Mouse (Mus musculus) gastrocnemius, adult 2 months (tissue): ENCODE measurements around the gene Gria3. TPM values are rescaled to one million over a fixed set of nuclear protein-coding genes. Genes with fewer than 3 reads are reported as not detected.

Experiments
- DNase-seq: peaks from one replicate; pipeline ENCODE4 v3.0.0; 2022
- H3K27ac ChIP-seq: fragments of 200-600 bp; 2 replicates; pipeline ENCODE4 v1.8.1; 2022; ENCODE audit warnings: mild to moderate bottlenecking
- H3K4me3 ChIP-seq: fragments of 200-600 bp; 2 replicates; pipeline ENCODE4 v1.8.1; 2022; ENCODE audit warnings: mild to moderate bottlenecking, moderate library complexity
- CTCF ChIP-seq: fragments of 200-600 bp; IDR thresholded peaks from 2 replicates; pipeline ENCODE4 v1.8.1; 2022; ENCODE audit warnings: antibody characterized with exemption, mild to moderate bottlenecking, moderate library complexity
- intact Hi-C: fragments of 180-260 bp; cut with DNase I; formaldehyde crosslinking; loops from one replicate; pipeline ENCODE4 v1.15.1; 2025
- total RNA-seq, 2 experiments: library from RNA; stranded (reverse); gene quantifications; 2 replicates each; pipeline ENCODE4 v1.2.3; 2021

Gene Gria3
- total RNA-seq, 2 experiments from 2014 or later: 0.98 to 1.3 TPM

DNA sequence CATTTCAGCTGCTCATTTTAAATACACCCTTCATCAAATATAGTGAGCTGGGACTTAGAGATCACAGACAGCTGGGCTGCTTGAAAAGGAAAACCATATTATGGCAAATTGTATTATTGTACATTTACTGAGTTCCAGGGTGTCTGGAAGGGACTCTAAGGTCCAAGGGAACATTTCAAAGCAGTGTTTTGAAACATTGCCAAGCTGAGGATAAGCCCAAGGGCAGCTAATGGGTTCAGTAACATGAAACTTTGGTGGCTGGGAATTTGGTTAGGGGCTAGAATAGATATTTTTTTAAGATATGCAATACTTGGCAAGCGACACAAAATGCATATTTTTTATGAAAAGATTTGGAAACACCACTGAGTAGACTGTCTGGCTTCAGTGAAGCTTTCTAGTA is 48.2 kb downstream of the Gria3 start:
- no peak for DNase-seq
- no peak for TF ChIP-seq CTCF
- H3K4me3 ChIP-seq: no peak overlapping the region
- no peak overlapping the region for H3K27ac ChIP-seq
- intact Hi-C loops: no loop called here

DNA sequence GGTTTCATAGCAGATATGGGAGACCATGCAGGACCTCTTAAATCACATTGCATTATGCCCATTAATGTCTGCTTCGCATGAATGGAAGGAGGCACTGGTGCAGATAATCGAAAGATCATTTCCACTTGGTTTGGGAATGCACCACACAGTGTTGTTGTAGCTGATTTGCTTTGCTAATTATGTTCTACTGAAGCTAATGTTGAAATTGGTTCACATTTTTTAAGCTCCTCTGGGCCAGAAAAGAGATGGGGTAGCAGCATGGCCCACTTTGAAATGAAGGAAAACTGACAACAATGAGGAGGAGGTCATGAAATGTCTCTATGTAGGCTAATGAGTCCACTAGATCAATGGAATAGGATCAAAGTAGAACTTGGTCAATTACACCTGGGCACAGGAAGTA is 76.8 kb downstream of the Gria3 start:
- Histone ChIP-seq H3K27ac (no peak overlapping the region), H3K4me3 (no peak overlapping the region)
- intact Hi-C loops: no loop called here
- TF ChIP-seq CTCF: no peak
- no peak for DNase-seq

DNA sequence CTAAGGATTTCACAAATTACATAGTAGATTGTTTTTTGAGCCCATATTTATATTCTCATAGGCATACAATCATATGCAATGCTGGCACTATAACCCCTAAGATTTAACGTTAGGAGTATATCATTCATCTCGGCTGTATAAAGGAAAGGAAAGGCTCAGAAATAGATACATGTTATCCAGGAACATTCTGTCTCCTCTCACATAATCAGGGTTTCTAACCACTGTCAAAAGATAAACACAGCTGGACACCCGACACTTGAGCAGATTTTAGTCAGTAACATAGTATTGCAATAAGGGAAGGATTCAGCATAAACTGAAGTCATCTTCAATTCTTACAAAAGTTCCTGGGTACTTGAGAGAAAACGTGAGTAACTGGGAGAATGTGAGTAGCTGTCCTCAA is 95.9 kb downstream of the Gria3 start:
- DNase-seq: no peak
- intact Hi-C loops: no loop called here
- no peak for TF ChIP-seq CTCF
- Histone ChIP-seq H3K27ac (no peak overlapping the region), H3K4me3 (no peak overlapping the region)

DNA sequence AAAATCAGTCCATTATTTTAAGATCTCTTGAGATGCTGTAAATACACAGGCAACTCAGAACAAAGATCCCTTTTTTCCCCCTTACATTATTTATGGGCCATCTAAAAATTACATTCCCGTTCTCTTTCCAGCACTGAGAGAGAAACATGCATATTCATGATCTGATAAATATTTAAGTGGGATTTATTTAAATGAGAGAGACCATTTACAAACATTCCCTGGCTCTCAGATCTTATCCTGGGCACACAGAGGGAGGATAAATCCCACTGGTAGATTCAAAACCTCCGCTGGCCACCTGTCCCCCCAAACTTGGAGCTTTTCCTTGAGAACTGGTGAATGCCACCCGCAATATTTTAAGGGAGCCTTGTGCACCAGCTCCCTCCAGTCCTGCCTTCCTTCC is 104.7 kb downstream of the Gria3 start:
- intact Hi-C loops: no loop called here
- Histone ChIP-seq H3K4me3 (no peak overlapping the region), H3K27ac (no peak overlapping the region)
- no peak for TF ChIP-seq CTCF
- DNase-seq: no peak

DNA sequence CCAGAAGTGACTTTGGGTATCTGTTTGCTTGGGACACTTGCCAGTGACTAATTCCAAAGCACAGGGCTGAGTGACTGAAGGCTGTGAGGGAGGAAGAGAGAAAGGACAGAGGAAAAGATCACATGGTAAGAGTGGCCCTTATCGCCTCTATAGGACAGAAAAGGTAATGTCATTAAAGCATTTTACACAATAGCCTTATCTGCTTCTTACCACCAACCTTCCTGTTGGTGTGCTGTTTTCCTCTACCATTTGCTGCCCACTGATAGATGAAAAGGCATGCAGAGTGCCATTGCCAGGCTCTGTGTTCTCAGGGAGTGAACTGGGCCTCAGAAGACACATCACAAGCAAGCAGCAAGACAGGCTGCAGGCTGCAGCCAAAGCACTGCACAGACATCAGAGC is 107.3 kb downstream of the Gria3 start:
- H3K27ac ChIP-seq: no peak overlapping the region
- H3K4me3 ChIP-seq: no peak overlapping the region
- intact Hi-C loops: no loop called here
- no peak for DNase-seq
- TF ChIP-seq CTCF: no peak

DNA sequence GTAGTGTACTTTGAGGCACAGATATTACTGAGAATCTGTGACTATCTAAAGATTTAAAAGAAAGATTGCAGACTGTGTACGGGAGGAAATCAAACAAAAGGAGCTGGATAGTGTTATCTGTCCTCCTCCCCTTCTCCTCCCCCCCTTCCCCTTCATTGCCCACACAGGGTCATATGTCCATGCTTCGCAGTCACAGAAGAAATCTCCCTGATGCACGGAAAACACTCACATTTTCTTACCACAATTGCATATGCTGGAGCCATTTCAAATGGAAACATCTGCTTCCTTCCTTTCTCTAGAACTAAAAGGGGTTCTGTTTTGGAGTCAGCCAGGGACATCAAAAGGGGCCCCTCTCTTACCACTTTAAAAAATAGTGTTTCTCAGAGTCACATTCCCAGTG is 114.3 kb downstream of the Gria3 start:
- no peak overlapping the region for H3K4me3 ChIP-seq
- intact Hi-C loops: no loop called here
- no peak for DNase-seq
- H3K27ac ChIP-seq: no peak overlapping the region
- TF ChIP-seq CTCF: no peak

DNA sequence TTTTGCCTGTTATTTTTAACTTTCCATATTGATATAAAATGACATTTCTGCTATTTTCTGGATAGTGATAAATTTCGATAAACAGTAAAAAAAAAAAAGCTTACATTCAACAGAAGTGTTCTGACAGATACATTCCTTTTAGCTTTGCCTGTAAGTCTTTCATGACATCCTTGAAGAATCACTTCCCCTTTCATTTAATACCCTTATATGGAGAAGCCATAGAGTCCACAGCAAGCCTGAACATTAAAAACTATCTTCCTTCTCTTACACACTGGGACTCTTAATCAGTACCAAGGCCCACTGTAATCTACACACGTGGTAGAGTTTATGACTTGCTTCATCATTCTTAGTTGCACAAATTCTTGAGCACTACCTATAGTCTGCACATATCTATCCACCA is 131.9 kb downstream of the Gria3 start:
- H3K4me3 ChIP-seq: no peak overlapping the region
- DNase-seq: no peak
- H3K27ac ChIP-seq: no peak overlapping the region
- intact Hi-C loops: no loop called here
- TF ChIP-seq CTCF: no peak

DNA sequence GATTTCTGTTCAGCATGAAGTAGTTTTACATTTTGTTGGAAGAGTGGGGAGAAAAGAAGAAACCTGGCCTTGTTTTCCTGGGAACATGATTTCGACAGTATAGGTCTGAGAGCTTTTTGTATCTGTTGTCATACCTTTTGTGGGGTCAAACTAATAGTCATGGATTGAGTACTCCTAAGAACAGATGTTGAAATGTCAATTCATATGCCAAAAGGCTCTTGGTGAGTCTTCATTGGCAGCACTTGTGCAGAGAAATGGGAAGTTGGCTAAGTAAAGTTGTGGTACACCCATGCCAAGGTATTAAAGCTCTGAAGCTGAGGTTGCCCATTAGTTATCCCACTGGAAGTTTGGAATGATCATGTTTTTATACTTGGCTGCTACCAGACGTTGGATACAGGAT is 135.2 kb downstream of the Gria3 start:
- Histone ChIP-seq H3K27ac (no peak overlapping the region), H3K4me3 (no peak overlapping the region)
- no peak for TF ChIP-seq CTCF
- DNase-seq: no peak
- intact Hi-C loops: no loop called here

DNA sequence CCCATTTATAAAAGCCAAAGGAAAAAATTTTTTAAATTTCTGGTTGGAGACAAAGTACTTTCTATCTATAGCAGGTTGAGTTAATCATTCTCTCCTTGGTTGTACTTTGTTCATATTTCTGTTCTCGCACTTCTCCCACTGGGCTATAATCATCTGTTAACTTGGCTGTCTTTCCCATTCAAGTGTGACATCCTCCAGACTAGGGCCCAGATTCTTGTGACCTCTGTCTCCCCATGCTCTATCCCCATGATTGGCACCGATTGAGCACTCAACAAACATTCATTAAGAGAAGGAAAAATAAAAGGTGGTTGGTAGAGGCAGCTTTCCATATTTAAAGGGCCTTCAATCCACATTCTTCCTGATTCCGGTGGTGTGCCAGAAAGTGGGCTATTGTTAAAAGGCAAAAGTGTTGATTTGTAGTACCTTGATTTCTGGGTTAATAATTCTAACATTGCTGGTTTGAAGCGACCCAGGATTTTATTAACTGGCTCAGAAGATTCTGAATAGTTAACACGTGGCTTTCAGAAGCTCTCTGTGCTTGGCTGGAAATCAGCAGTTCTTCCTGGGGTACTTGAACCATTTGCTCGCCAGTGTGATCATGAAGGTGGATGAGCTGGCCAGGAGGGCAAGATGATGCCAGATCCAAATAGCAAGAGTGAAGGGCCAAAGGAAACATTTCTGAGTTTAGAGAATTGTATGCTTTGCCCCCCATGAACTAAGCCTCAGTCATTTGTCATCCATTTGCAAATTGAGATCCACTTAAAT is 161.8 kb downstream of the Gria3 start:
- DNase-seq: no peak
- no peak for TF ChIP-seq CTCF
- H3K4me3 ChIP-seq: no peak overlapping the region
- intact Hi-C loops: no loop called here
- H3K27ac ChIP-seq: no peak overlapping the region

DNA sequence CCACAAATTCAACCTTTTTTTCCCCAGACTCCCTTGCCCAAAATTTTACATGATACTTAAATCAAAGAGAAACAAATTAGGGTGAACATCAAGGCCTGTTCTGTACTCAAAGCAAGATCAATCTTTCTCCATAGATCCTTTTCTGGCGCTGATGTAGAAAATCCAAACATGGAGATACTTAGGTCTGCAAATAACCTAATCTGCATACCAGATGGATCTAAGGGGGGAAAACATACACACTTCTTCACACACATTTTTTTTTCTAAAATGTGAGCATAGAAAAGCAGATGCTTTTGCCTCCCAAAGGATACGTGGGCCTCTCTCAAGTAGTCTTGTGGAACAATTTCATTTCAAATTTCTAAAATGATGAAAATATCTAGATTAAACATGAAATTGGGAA is 164.2 kb downstream of the Gria3 start:
- intact Hi-C loops: no loop called here
- no peak overlapping the region for H3K27ac ChIP-seq
- DNase-seq: no peak
- no peak overlapping the region for H3K4me3 ChIP-seq
- no peak for TF ChIP-seq CTCF

DNA sequence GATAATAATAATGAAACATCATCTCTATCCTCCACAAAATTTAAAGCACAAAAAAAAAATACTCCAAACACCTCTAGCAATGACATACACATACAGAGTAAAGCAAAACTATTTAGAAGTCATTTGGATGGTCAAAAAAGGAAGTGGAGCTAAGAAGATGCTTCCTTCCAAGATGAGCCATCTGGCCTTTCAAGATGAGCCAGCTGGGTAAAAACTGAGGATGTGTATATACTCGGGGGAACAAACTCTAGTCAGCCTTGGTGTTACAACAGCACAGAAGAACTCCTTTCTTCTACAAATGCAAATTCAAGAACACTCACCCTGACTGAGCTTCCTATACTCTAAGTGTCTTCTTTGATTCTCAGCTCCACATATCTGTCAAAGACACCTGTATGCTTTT is 172.4 kb downstream of the Gria3 start:
- no peak for DNase-seq
- no peak overlapping the region for H3K27ac ChIP-seq
- no peak overlapping the region for H3K4me3 ChIP-seq
- intact Hi-C loops: no loop called here
- TF ChIP-seq CTCF: no peak

DNA sequence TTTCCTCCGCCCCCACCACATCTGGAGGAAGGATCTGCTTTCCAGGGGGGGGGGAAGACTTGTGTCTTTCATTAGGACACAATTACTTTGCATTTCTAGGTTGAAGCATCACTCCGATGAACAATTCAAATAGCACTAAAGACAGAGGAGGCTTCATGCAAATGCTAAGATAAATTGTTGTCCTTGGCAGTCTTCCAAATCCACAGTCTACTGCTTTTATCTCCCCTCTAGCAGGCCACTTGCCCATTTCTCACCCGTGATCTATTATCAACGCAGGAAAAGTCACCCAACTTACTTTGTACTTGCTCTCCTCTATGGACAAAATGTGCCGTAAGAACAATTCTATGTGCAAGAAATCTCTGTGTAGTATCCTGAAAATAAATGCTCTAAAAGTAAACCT is 178.1 kb downstream of the Gria3 start:
- TF ChIP-seq CTCF: no peak
- no peak overlapping the region for H3K4me3 ChIP-seq
- intact Hi-C loops: no loop called here
- H3K27ac ChIP-seq: no peak overlapping the region
- DNase-seq: no peak

DNA sequence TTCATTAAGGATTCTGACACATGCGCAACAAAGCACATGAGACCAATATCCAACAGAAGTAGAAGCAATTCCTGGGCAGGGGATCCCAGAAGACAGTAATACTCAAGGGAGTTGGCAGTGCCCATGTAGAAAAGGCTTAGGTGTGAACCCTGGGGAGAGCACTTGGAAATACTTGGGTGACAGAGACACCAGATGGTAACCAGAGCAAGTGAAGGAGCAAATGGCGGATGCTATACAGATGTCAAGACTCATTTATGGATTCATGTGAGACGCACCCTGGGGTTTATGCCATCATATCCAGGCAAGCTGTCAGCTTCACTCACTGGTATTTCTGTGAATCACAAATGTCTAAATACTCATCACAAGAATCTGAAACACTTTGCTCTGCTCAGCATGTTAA is 187.0 kb downstream of the Gria3 start:
- intact Hi-C loops: no loop called here
- no peak overlapping the region for H3K4me3 ChIP-seq
- TF ChIP-seq CTCF: no peak
- H3K27ac ChIP-seq: no peak overlapping the region
- DNase-seq: no peak

DNA sequence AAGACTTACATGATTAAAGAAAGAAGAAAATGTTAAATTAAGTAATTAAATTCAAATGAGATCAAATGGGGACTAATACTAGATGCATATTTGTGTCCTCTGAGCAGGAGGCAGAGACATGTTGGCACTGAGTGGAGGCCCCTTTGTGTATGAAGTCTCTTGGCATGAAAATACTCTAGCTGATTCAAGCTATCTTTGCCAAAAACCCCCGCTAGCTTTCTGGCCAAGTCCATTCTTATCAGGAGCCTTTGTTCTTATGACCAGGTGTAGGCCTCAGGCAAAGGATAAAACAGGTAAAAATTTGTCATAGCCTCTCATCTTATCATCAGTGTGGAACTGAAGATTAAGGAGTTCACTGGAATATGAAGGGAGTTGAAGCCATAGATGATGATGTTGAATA is 206.5 kb downstream of the Gria3 start:
- no peak for DNase-seq
- H3K27ac ChIP-seq: no peak overlapping the region
- TF ChIP-seq CTCF: no peak
- intact Hi-C loops: no loop called here
- H3K4me3 ChIP-seq: no peak overlapping the region
